Mouse (Mus musculus) megakaryocyte progenitor cell, adult 5-6 weeks (primary cell): ENCODE measurements around the gene Vmn2r45. TPM values are rescaled to one million over a fixed set of nuclear protein-coding genes. Genes with fewer than 3 reads are reported as not detected.
"Not testable (repeated sequence)": the region's sequence is repeated elsewhere in the genome, so short reads cannot be mapped to it uniquely, and the experiment has no call there.

Source experiments
- ATAC-seq: replicated peaks from 2 replicates; pipeline ENCODE4 v1.8.0; 2016; ENCODE audit warnings: mild to moderate bottlenecking, moderate TSS enrichment, inconsistent platforms; ENCODE audit not compliant: poor library complexity
- total RNA-seq, 2 experiments: library from RNA; stranded (forward) in 1 of 2; stranded (reverse) in 1 of 2; fragments of 157-497, 149-512 nt in 1 of 2; fragments of 200-1000 nt in 1 of 2; gene quantifications; 2 replicates each; pipeline versions ENCODE4 v1.2.3 to v1.2.4; 2015 to 2017

The Vmn2r45 gene
- total RNA-seq (2015): not detected in 2 replicates
- total RNA-seq (2017): not detected in 2 replicates

DNA sequence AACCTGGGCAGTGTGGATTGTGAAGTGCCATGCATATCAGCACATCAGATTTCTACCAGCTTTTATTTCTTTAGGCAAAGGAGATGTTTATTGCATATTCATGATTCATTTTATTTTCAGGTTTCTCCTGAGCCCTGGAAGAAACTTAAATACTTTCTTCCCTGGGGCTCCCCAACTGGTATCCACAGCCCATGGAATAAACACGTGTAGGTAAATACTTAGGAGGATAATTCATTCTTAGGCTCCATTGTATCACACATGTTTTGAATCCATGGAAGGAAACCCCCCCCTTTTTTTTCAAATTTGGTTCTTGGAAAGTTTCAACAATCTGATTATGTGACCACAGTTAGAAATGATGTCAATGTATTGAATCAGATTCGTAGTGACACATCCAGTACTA lies at the start of gene Vmn2r45:
TSS of gene Vmn2r45 (minus strand) at position 101 of the 400 bp plus-strand sequence.
- ATAC-seq: not testable (repeated sequence)

Other genes starting within 250 kb of the Vmn2r45 start
- not detected in 2 replicates for gene Vmn2r43, start 228.5 kb downstream of the Vmn2r45 start, total RNA-seq (2015)
- not detected in 2 replicates for gene Vmn2r43, start 228.5 kb downstream of the Vmn2r45 start, total RNA-seq (2017)
- not detected in 2 replicates for gene Vmn2r44, start 105.7 kb downstream of the Vmn2r45 start, total RNA-seq (2015)
- gene Vmn2r44, start 105.7 kb downstream of the Vmn2r45 start, total RNA-seq (2017): not detected in 2 replicates